Mouse (Mus musculus) C2C12 (cell line): ENCODE data around the gene Cdyl2.

Experiments used
- CTCF ChIP-seq: IDR thresholded peaks from one replicate; pipeline ENCODE4 v1.5.1; 2011; ENCODE audit not compliant: control insufficient read depth, insufficient read depth, insufficient read length
- MYOG ChIP-seq: IDR thresholded peaks from one replicate; pipeline ENCODE4 v1.6.1; 2011; ENCODE audit not compliant: control insufficient read depth, insufficient read length; ENCODE audit errors: extremely low read depth

DNA sequence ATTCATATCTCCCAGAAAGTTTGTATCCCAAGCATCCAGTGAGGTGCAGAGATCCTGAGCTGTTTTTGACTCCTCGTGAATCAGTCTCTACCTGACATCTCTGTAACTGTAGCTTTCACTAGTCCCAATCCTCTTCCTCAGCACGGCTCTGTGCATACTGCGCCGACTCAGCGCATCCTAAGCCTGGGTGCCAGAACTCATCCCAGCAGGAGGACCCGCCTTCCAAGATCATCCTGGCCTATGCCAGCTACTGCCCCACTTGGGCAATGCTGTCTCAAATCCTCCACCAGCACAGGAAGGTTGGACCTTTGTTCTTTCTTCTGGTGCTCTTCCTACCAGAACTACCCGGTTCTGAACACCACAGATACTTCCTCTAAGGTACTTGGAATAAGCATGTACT is 207.9 kb downstream of the Cdyl2 start:
- TF ChIP-seq CTCF (no peak), MYOG (no peak)
